ENCODE assay signal across 8 mouse cellular contexts in the genomic region with DNA sequence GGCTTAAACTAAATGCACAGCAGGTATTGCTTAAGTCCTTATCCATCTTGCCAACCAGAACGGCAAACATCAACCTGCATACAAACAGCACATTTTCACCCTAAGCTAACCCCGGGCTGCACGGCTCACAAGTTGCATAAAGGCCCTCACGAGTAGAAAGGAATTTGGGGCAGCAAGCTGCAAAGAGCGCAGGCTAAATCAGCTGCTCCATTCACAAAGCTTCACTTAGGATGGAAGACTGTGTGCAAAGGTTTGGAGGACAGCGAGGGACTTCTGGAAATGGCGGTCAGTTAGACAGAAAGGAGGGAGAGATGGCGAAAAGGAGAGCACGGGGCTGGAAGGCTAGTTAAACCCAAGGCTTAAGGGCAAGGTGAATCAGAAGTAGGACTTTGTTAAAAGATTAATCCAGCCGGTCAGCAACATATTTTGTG. TPM values are rescaled to one million over a fixed set of nuclear protein-coding genes. Genes with fewer than 3 reads are reported as not detected.
DNase-seq lines count a peak whose midpoint lies in the region; ATAC-seq and TF ChIP-seq lines count a peak whose summit lies in the region.

No protein-coding gene starts in this region.

- TF ChIP-seq EP300 in lung, postnatal 0 days (IDR thresholded peaks at IDR 0.05): no peak

- H3K27ac ChIP-seq in embryonic facial prominence, embryonic 14.5 days (replicated peaks; ENCODE audit: low read depth, low read length): peak overlapping the region; percentile 75; the same call in 1 of the 2 replicates
- H3K27ac ChIP-seq in kidney, adult 2 months (ENCODE audit: insufficient read depth, low read depth, low read length): peak overlapping the region; percentile 100
- peak overlapping the region; percentile 91 for H3K27ac ChIP-seq in lung, postnatal 0 days (ENCODE audit: low read length)

- no peaks in the 10 kb centered on the region for H3K36me3 ChIP-seq in embryonic facial prominence, embryonic 14.5 days (ENCODE audit: control insufficient read depth, insufficient read depth, low read length)
- no peaks in the 10 kb centered on the region for H3K36me3 ChIP-seq in kidney, adult 2 months (ENCODE audit: control insufficient read depth, insufficient read depth, low read length)
- H3K36me3 ChIP-seq in lung, postnatal 0 days (ENCODE audit: insufficient read depth, low read length): no peaks in the 10 kb centered on the region

- ATAC-seq in embryonic facial prominence, embryonic 14.5 days (ENCODE audit: low read depth): no peak
- ATAC-seq in lung, postnatal 0 days: peak; percentile 13
- ATAC-seq in activated CD4-positive, CD25-positive, alpha-beta regulatory T cell, adult 4 months: no peak

- DNase-seq in cerebellum, postnatal 10 days: peak; percentile 9 to 15
- no peak for DNase-seq in cerebellum, adult 18-20 months
- DNase-seq in embryonic facial prominence, embryonic 14.5 days (ENCODE audit: low spot score): peak; percentile 40
- DNase-seq in kidney, adult 2 months: peak; percentile 87
- DNase-seq in lung, postnatal 0 days (ENCODE audit: low spot score): peak; percentile 65
- DNase-seq in spleen, postnatal 14 days (ENCODE audit: low spot score in 2 of 2): no peak
- no peak for DNase-seq in cerebellum, adult 8-10 months

- H3K9ac ChIP-seq in embryonic facial prominence, embryonic 14.5 days (ENCODE audit: low read depth, low read length): no peak overlapping the region
- no peak overlapping the region for H3K9ac ChIP-seq in lung, postnatal 0 days (replicated peaks; ENCODE audit: low read depth)

- 0 out of 2 replicates have a peak, but pooled peaks cover 3% of the 10 kb centered on the region for H3K27me3 ChIP-seq in embryonic facial prominence, embryonic 14.5 days (replicated peaks; ENCODE audit: control insufficient read depth, insufficient read depth, low read length)
- H3K27me3 ChIP-seq in kidney, adult 2 months (replicated peaks; ENCODE audit: control insufficient read depth, insufficient read depth, low read length): no peaks in the 10 kb centered on the region
- no peaks in the 10 kb centered on the region for H3K27me3 ChIP-seq in lung, postnatal 0 days (replicated peaks; ENCODE audit: insufficient read depth, low read length)

- H3K4me3 ChIP-seq in embryonic facial prominence, embryonic 14.5 days (ENCODE audit: low read depth, low read length): no peak overlapping the region
- peak overlapping the region; percentile 9; the same call in 1 of the 2 replicates for H3K4me3 ChIP-seq in kidney, adult 2 months (ENCODE audit: insufficient read depth, low read depth, low read length)
- H3K4me3 ChIP-seq in lung, postnatal 0 days (ENCODE audit: low read depth, low read length): peak overlapping the region; percentile 22

- peak overlapping the region; percentile 92; the same call in 1 of the 2 replicates for H3K4me2 ChIP-seq in embryonic facial prominence, embryonic 14.5 days (ENCODE audit: low read depth, low read length)
- peak overlapping the region; percentile 82 for H3K4me2 ChIP-seq in lung, postnatal 0 days (replicated peaks; ENCODE audit: low read depth, low read length)

- TF ChIP-seq POLR2A in kidney, adult 2 months (IDR thresholded peaks at IDR 0.05; ENCODE audit: low read depth, low read length): no peak

- TF ChIP-seq CTCF in kidney, adult 2 months (conservative IDR thresholded peaks at IDR 0.05; ENCODE audit: insufficient read depth, insufficient read length, low read depth, low read length): no peak
- TF ChIP-seq CTCF in lung, postnatal 0 days (IDR thresholded peaks at IDR 0.05): no peak

- peaks cover 18% of the 10 kb centered on the region for H3K4me1 ChIP-seq in embryonic facial prominence, embryonic 14.5 days (ENCODE audit: control insufficient read depth, insufficient read depth, low read length)
- H3K4me1 ChIP-seq in kidney, adult 2 months (ENCODE audit: control insufficient read depth, insufficient read depth, low read length): peaks cover 46% of the 10 kb centered on the region
- peaks cover 16% of the 10 kb centered on the region for H3K4me1 ChIP-seq in lung, postnatal 0 days (ENCODE audit: insufficient read depth, low read depth, low read length)

- no peaks in the 10 kb centered on the region for H3K9me3 ChIP-seq in embryonic facial prominence, embryonic 14.5 days (ENCODE audit: control insufficient read depth, low read length)
- H3K9me3 ChIP-seq in lung, postnatal 0 days (ENCODE audit: low read length): no peaks in the 10 kb centered on the region

- 46% methylated on average over 10 of the region's 10 CpGs for WGBS in embryonic facial prominence, embryonic 14.5 days
- 31% methylated on average over 10 of the region's 10 CpGs for WGBS in kidney, adult 2 months
- WGBS in lung, postnatal 0 days: 27% methylated on average over 10 of the region's 10 CpGs

RNA-seq across cellular contexts. Expression of a gene that starts 1.8 kb away (rescaled TPM):
- polyA plus RNA-seq in embryonic facial prominence, embryonic 14.5 days (2014; fragmentation: Nextera tagmentation; extraction: Ambion mirVana): 26.4 and 31.2 TPM in 2 replicates
- 12.8 and 16.0 TPM in 2 replicates for polyA plus RNA-seq in kidney, adult 2 months (2012; rRNA removed)
- 31.9 and 37.0 TPM in 2 replicates for polyA plus RNA-seq in lung, postnatal 0 days (2015; fragmentation: Nextera tagmentation; extraction: Ambion mirVana)
- polyA plus RNA-seq in activated CD4-positive, CD25-positive, alpha-beta regulatory T cell, adult 4 months (2017; shearing (Covaris generic)): 1 to 10 TPM; 2.2 to 2.5 TPM

Comparison
In these comparisons a context has a peak if more than half of its experiments do, and no peak if none do; other contexts are left out.
1. DNase-seq: peak in cerebellum, postnatal 10 days (2 of 2), embryonic facial prominence, embryonic 14.5 days (single experiment), kidney, adult 2 months (single experiment) and lung, postnatal 0 days (single experiment); none in cerebellum, adult 18-20 months (0 of 2), spleen, postnatal 14 days (0 of 2) and cerebellum, adult 8-10 months (single experiment).
2. Peak in every context shown above with its lines, with median percentiles within 50 percentile points of each other: H3K27ac ChIP-seq.